Mouse (Mus musculus) gastrocnemius, adult 2 months (tissue): ENCODE data around the gene C1qtnf5. TPM values are rescaled to one million over a fixed set of nuclear protein-coding genes. Genes with fewer than 3 reads are reported as not detected.

ENCODE experiments used
- DNase-seq: peaks from one replicate; pipeline ENCODE4 v3.0.0; 2022
- H3K27ac ChIP-seq: fragments of 200-600 bp; 2 replicates; pipeline ENCODE4 v1.8.1; 2022; ENCODE audit warnings: mild to moderate bottlenecking
- H3K4me3 ChIP-seq: fragments of 200-600 bp; 2 replicates; pipeline ENCODE4 v1.8.1; 2022; ENCODE audit warnings: mild to moderate bottlenecking, moderate library complexity
- CTCF ChIP-seq: fragments of 200-600 bp; IDR thresholded peaks from 2 replicates; pipeline ENCODE4 v1.8.1; 2022; ENCODE audit warnings: antibody characterized with exemption, mild to moderate bottlenecking, moderate library complexity
- intact Hi-C: fragments of 180-260 bp; cut with DNase I; formaldehyde crosslinking; loops from one replicate; pipeline ENCODE4 v1.15.1; 2025
- total RNA-seq, 2 experiments: library from RNA; stranded (reverse); gene quantifications; 2 replicates each; pipeline ENCODE4 v1.2.3; 2021

Gene C1qtnf5
- total RNA-seq, 2 experiments from 2014 or later, result 2.5 to 7.6 TPM

DNA sequence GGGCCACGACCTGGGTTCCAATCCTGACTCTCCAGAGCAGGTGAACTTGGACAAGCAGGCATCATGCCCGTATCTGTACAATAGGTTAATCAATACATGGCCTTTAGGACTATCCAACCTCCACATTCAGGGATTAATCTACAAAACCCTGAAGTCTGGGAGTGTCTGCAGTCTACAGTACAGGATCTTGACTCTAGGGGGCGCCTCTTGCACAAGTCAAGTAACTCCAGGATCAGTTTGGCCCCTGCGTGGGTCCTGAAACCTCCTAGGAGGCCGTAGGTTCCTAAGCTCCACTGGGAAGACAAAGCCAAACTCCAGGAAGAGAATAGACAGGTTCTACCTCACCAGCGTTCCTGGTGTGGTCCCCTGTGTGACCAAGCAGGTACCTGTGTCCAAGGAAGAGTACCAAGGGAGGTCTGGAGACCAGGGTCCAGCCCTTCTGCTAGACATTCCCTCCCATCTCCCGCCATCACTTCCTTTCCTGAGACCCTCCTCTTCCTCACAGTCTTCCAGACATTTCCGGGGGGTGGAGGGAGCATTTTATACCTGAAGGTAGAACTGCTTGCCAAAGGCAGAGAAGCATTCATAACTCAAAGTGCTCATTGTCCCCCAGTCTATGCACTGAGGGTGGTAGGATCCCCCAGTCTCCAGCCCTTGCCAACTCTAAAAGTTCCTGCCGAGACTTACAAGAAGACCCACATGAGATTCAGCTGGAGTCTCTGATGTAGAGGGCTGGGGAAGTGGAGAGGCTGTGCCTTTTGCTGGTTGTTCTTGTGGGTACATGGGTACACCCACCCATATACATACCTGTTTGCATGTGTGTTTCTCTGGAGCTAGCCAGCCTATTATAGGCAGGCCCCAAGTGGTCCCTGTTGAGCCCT lies 32.4 kb upstream of the C1qtnf5 start:
- Histone ChIP-seq H3K4me3 (peak overlapping the region; percentile 76), H3K27ac (peak overlapping the region; percentile 97)
- DNase-seq, result peak; percentile 72
- intact Hi-C loops, result no loop called here
- TF ChIP-seq CTCF, result peak; percentile 77

DNA sequence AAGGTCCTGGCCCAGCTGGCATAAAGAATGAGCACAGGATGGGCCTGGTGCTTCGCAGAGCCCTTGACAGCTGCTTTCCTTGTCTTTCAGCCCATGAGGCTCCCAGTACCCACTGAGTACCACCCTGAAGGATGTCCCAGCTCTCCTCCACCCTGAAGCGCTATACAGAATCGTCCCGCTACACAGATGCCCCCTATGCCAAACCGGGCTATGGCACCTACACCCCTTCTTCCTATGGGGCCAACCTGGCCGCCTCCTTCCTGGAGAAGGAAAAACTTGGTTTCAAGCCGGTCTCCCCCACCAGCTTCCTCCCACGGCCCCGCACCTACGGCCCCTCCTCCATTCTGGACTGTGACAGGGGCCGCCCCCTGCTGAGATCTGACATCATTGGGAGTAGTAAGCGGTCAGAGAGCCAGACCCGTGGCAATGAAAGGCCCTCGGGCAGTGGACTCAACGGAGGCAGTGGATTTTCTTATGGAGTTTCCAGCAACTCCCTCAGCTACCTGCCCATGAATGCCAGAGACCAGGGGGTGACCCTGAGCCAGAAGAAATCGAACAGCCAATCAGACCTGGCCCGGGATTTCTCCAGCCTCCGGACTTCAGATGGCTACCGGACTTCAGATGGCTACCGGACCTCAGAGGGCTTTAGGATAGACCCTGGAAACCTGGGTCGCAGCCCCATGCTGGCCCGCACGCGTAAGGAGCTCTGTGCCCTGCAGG lies 31.6 kb upstream of the C1qtnf5 start:
- intact Hi-C loops, result no loop called here
- DNase-seq, result peak; percentile 47

GRCm38 (mm10) chr9:44075996-44076763 lies 30.9 kb upstream of the C1qtnf5 start:
- DNase-seq, result no peak
- peak overlapping the region; percentile 97 for H3K27ac ChIP-seq
- intact Hi-C loops, result no loop called here
- H3K4me3 ChIP-seq, result peak overlapping the region; percentile 76
- no peak for TF ChIP-seq CTCF

More for the DNA sequence above, 31.6 kb upstream of the C1qtnf5 start:
- Histone ChIP-seq H3K27ac (peak overlapping the region; percentile 97), H3K4me3 (peak overlapping the region; percentile 76)
- TF ChIP-seq CTCF, result no peak

- peak overlapping the region; percentile 97 for H3K27ac ChIP-seq
- TF ChIP-seq CTCF, result peak; percentile 69
- intact Hi-C loops, result no loop called here
- peak; percentile 92 for DNase-seq
- H3K4me3 ChIP-seq, result peak overlapping the region; percentile 76
These were observed 30.3 kb upstream of the C1qtnf5 start for GRCm38 (mm10) chr9:44076764-44077120.

DNA sequence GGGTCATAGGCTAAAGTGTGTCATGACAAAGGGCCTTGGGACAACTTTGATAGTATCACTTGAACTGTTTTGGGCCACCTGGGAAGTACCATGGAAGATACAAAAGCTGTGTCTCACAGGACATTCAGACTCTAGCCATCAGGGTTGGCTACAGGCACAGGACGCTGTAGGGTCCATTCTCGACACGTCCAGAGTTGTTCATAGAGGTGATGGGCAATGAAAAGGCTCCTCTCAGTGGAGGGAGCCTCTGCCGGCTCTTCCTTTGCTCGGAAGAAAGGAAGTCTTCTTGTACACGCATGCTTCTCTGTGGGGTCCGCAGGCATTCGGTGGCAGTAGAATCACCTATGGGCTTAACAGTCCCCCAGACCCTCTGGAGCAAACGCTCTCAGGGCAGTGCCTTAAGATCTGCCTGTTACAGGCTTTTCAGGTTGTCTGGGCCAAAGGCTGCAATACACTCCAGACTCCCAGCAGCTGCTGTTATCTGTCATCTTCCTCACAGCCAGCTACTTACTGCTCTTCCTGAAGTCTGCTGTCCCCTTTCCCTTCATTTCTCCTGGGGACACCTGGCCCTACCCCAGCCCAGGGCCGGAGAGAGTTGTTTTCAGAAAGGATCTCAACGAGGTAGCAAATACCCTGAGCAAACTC lies 29.7 kb upstream of the C1qtnf5 start:
- H3K4me3 ChIP-seq, result peak overlapping the region; percentile 76
- H3K27ac ChIP-seq, result peak overlapping the region; percentile 97
- DNase-seq, result peak; percentile 36
- no peak for TF ChIP-seq CTCF
- intact Hi-C loops, result no loop called here

DNA sequence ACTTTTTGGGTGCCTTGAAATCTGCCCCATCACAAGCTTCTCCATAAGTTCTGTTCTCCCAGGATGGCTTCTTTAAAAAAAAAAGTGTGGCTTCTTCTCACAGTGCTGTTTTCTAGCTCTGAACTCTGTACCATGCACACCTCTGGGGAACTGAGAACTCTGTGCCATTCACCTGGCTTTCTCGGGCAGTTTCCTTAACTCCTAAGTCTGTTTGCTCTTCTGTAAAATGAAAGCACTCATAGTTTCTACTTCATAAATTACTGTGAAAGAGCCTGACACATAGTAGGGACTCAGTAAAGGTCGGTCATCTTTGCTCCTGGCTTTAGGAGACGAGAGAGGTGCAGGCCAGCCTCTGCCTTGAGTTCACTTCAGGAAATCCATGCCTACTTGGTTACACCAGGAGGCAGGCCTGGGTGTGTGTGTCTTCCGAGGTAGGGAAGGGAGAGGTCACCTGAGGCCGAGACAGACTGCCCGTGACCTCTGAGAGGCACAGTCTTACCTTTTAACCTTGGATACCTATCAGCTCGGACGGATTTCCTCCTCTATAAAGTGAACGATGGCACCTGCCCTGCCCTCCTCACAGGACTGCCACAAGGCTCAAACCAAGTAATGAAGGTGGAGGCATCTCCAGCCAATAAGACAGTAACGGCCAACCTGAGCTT lies 28.8 kb upstream of the C1qtnf5 start:
- intact Hi-C loops, result no loop called here
- peak; percentile 67 for DNase-seq
- no peak for TF ChIP-seq CTCF
- Histone ChIP-seq H3K27ac (peak overlapping the region; percentile 97), H3K4me3 (peak overlapping the region; percentile 76)

DNA sequence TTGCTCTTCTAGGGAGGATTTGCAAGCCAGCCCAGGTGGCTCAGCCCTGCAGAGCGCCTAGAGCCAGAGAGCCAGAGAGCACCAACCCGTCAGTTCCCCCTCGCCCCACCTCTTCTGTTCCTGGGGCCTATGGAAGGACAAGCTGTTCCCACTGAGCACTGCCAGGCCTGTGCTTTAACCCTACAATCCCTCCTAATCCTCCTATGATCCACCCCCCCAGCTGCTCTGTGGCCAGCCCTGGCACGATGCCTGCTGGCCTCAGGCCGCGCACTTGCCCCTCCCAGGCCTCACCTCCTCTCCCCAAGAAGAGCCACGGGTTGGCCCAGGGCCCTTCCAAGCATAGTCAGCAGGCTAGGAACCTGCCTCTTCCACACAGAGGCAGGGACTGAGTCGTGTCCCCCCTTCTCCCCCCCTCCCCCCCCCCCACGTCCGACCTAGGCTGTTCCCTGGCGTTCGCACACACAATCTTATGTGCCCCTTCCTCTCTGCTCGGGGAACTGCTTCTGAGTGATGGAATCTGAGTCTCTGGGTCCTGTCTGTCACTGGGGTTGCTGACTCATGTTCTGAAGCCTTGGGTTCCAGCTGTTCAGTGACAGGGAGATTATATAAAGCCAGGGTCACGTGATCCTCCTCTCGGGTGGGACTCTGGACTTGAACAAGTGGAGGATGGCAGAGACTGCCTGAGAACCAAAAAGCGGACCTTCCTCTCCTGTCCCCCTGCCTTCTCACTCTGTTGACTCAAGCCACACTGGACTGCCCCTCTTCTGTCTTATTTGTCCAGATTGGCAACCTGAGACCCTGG lies 27.9 kb upstream of the C1qtnf5 start:
- H3K27ac ChIP-seq, result peak overlapping the region; percentile 97
- intact Hi-C loops, result no loop called here
- peak; percentile 96 for DNase-seq
- no peak for TF ChIP-seq CTCF
- peak overlapping the region; percentile 89 for H3K4me3 ChIP-seq

DNA sequence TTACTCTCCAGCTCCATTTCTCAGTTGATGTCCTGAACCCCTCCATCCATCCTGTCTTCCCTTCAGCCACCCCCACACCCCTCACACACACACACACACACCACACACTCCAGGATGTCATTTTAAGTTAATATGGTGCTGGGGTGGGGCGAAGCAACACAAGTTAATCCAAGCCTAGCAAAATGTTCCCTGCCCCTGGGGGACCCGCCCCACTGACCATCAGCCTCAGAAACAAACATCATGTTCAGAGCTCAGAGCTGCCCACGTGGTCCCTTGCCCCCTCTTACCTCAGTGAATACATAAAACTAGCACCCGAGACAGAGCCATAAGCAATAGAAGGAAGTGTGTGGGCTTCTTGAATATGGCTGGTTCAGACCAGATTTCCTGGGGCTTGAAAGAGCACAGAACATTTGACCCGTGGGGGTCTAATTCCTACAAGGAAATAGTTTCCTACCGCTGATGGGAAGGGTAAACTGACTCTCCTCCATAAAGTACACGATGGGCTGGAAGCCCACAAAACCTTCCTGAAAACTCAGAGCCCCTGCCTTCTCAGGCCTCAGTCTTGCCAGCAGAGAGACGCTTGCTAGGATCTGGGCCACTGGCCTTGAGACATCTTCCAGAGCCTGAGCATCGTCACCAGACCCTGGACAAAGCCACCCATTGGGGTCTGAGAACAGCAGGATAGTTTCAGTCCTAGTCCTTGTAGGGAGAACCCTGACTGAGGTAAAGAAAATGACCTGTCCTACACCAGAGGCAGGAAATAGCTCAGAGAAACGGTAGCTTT lies 26.9 kb upstream of the C1qtnf5 start:
- no peak for TF ChIP-seq CTCF
- H3K4me3 ChIP-seq, result peak overlapping the region; percentile 89
- no peak for DNase-seq
- intact Hi-C loops, result no loop called here
- peak overlapping the region; percentile 97 for H3K27ac ChIP-seq

DNA sequence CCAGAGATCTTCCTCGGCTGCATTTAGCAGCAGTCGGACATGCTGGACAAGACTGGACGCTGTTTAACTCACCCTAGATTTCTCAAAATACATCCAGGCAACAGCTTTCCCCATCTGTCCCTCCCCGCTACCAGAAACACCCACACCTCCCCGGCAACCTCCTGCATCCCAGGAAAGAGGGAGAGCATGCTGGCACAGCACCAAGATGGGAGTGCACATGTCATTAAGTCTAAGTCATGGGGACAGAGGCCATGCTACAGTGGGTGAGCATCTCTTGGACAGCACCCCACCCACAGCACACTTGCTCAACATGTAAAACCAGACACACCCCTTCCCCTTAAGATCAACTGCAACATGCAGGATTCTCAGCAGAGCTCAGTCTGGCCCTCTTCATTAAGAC lies 26.1 kb upstream of the C1qtnf5 start:
- DNase-seq, result peak; percentile 71
- Histone ChIP-seq H3K4me3 (peak overlapping the region; percentile 89), H3K27ac (peak overlapping the region; percentile 97)
- intact Hi-C loops, result no loop called here
- no peak for TF ChIP-seq CTCF

DNA sequence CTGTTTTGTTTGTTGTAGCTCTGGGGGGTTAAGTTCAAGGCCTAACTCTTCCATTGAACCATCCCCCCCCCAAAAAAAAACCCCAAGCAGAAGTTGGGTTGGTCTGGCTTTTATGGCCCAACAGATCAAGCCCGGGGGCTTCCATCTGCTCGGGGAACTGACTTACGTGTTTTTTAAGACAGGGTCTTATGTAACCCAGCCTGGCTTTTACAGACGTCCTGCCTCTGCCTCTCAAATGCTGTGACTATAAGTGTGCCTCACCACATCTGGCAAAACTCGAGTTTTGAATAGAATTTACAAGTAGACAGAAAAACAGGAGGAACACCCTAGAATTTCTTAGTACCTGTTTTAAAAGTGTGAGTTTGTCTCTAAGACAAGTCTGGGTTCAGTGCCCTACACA lies 25.5 kb upstream of the C1qtnf5 start:
- Histone ChIP-seq H3K27ac (peak overlapping the region; percentile 97), H3K4me3 (peak overlapping the region; percentile 89)
- intact Hi-C loops, result no loop called here
- no peak for TF ChIP-seq CTCF
- DNase-seq, result no peak
